Mouse (Mus musculus) ovary, adult 10 weeks (tissue): ENCODE results near the gene Rpl6. TPM values are rescaled to one million over a fixed set of nuclear protein-coding genes. Genes with fewer than 3 reads are reported as not detected.

Source experiments
- polyA plus RNA-seq: library from polyadenylated mRNA; stranded (reverse); fragments of 350-450 nt; fragmentation: Illumina TruSeq; extraction: RNeasy Lipid Tissue Mini Kit (QIAGEN cat#74804); gene quantifications from one replicate; pipeline ENCODE4 v1.2.3, GENCODE M21; 2014

Gene Rpl6
- 311 TPM for polyA plus RNA-seq

DNA sequence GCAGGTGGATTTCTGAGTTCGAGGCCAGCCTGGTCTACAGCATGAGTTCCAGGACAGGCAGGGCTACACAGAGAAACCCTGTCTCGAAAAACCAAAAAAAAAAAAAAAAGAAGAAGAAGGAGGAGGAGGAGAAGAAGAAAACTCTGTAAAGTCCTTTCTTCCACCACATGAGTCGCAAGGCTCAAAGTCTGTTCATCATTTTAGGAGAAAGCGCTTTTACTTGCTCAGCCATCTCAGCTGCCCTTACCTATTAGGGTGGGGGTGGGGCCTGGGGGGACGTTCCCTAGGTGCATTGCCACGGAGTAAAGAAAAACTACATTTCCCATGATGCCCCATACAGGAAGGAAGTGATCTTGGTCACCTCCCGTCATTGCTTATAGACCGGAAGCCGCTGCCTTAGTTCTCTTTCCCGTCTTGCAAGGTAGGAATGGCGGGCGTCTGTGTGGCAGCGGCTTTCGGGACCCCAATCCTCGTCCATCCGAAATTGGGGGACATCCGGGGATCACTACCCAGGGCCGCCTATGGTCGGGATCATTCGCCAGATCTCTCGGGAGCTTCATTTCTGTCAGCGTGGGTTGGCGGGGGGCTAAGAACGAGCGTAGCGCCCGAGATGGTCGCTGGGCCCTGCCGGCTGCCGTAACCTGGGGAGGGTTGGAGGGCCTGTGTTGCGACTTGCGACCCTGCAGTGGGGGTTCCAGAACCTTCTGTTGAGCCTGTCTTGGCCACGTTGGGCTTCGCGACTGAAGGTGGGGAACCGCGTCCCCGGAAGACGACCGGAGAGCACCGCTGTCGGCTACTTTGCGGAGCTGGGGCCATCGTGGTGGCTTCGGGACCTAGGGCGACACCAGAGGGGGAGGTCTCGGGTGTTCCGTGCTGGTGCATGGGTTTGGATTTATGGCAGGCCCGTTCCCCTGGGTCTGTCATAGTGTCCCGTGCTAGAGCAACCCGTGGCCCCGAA is at the start of gene Rpl6:
TSS of gene Rpl6 (plus strand) at position 350 of the 958 bp plus-strand sequence.

DNA sequence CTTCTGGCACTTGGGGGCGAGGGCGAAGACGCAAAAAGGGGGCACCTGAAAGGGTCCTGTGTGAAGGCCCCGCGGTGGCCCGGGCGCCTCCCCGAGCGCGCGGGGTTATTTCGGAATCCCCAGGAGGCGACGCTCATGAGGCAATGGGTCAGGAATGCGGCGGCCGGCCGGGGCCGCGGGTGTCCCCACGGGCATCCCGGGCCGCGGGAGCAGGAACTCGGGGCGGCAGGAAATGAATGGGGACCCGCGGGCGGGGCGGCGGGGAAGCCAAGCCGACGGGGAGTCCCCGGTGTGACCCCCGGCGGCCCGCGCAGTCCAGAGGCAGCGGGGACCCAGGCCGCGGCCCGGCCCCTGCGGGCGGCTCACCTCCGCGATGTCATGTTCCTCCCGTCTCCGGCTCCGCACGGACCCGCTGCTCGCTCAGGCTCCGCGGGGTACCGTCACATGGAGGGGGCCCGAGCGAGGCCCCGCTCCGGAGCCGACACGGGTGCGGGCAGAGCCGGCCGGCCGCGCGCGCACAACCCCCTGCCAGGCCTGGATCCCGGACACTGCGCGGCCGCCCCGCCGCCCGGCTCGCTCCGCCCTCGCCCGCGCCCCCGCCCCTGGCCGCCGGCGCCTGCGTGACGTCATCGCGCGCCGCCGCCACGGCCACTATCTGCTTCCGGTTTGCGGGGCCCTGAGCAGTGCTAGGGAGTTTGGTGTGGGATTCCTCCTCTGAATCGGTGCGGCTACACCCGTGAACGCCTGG is 13.3 kb upstream of the Rpl6 start, which contains the start of gene Ptpn11:
TSS of gene Ptpn11 (minus strand) at position 562 of the 748 bp plus-strand sequence.

DNA sequence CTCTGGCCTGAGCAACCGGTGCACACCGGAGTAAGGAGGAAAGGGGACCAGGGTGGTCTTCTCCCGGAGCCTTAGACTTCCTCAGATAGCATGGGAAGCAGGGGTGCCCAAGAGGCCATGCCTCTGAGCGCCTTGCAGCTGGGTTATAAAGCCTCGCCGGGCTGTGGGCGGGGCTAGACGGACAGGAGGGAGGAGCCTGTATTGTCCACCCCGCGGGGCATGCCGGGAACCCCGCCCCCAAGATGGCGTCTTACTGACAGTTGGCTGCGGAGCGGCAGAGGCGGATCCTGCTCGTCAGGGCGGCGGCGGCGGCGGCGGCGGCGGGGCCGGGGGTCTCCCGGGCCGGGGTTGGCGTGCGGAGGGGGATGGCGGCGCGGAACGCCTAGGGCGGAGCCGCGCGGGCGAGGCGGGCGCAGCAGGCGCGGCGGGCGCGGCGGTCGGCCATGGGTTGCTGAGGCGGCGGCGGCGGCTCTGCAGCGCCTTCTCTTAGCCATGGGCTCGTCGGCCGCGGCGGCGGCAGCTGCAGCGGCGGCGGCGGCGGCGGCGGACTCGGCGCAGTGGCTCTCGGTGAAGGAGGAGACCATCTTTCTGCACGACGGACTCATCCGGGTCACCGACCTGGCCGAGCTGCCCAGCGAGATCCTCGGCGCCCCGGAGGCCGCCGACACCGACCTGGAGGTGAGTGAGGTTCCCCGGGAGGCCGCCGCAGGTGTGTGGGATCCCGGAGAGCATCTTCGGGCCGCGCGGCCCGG is 15.9 kb downstream of the Rpl6 start, which contains the start of gene Hectd4:
TSS of gene Hectd4 (plus strand) at position 240 of the 752 bp plus-strand sequence.

Other genes starting within 250 kb of the Rpl6 start
- 0.77 TPM for gene Rph3a, start 194.4 kb upstream of the Rpl6 start, polyA plus RNA-seq
- gene Ptpn11, start 13.1 kb upstream of the Rpl6 start, polyA plus RNA-seq, result 41.3 TPM
- 3.1 TPM for gene Hectd4, start 15.7 kb downstream of the Rpl6 start, polyA plus RNA-seq
- gene Trafd1, start 181.2 kb downstream of the Rpl6 start, polyA plus RNA-seq, result 12.7 TPM
- gene Naa25, start 193.5 kb downstream of the Rpl6 start, polyA plus RNA-seq, result 46.7 TPM
- gene Tmem116, start 247.4 kb downstream of the Rpl6 start, polyA plus RNA-seq, result not detected
- 10.5 TPM for gene Erp29, start 248.0 kb downstream of the Rpl6 start, polyA plus RNA-seq